Mouse (Mus musculus): ENCODE data around the gene Tmem100.

GRCm38 (mm10) chr11:90071747-90072146 lies 41.6 kb downstream of the Tmem100 start:
- TF ChIP-seq CTCF (IDR thresholded peaks at IDR 0.05; ENCODE audit: control insufficient read depth, insufficient read depth, low read length), result no peak
- no peak for TF ChIP-seq POLR2A (IDR thresholded peaks at IDR 0.05; ENCODE audit: borderline replicate concordance, control insufficient read depth, low read depth, low read length)

Measured in bone marrow, adult 2 months (tissue).